Mouse (Mus musculus) hindlimb bud, embryonic 11.5 days (tissue): ENCODE measurements around the gene Kif5c.

Experiments
- DNase-seq: peaks from one replicate; pipeline ENCODE4 v3.0.0-alpha.2; 2012; ENCODE audit warnings: low read depth, low spot score; ENCODE audit errors: extremely low spot score

Gene Kif5c

GRCm38 (mm10) chr2:49618829-49619718 lies at the start of gene Kif5c:
Gene Kif5c, plus strand, starts transcription at chr2:49619298.
- peak; percentile 49 for DNase-seq

- DNase-seq = no peak
Observed at GRCm38 (mm10) chr2:49569862-49570777, 49.0 kb upstream of the Kif5c start.

- no peak for DNase-seq
Observed at GRCm38 (mm10) chr2:49570778-49571101, 48.4 kb upstream of the Kif5c start.

- DNase-seq = no peak
Observed at GRCm38 (mm10) chr2:49571159-49571920, 47.8 kb upstream of the Kif5c start.

- no peak for DNase-seq
Observed at GRCm38 (mm10) chr2:49572111-49572642, 46.9 kb upstream of the Kif5c start.

- no peak for DNase-seq
Observed at GRCm38 (mm10) chr2:49572684-49573083, 46.4 kb upstream of the Kif5c start.

GRCm38 (mm10) chr2:49573282-49573681 lies 45.8 kb upstream of the Kif5c start:
- DNase-seq = no peak

GRCm38 (mm10) chr2:49580585-49580984 lies 38.5 kb upstream of the Kif5c start:
- DNase-seq = no peak

- DNase-seq = no peak
Observed at GRCm38 (mm10) chr2:49582546-49582945, 36.6 kb upstream of the Kif5c start.

GRCm38 (mm10) chr2:49583311-49583710 lies 35.8 kb upstream of the Kif5c start:
- DNase-seq = no peak

GRCm38 (mm10) chr2:49590450-49590849 lies 28.6 kb upstream of the Kif5c start:
- no peak for DNase-seq

- DNase-seq = no peak
Observed at GRCm38 (mm10) chr2:49592926-49593325, 26.2 kb upstream of the Kif5c start.

- DNase-seq = no peak
Observed at GRCm38 (mm10) chr2:49594886-49595285, 24.2 kb upstream of the Kif5c start.

- DNase-seq = no peak
Observed at GRCm38 (mm10) chr2:49596318-49596717, 22.8 kb upstream of the Kif5c start.

- DNase-seq = no peak
Observed at GRCm38 (mm10) chr2:49600021-49600681, 18.9 kb upstream of the Kif5c start.

- DNase-seq = no peak
Observed at GRCm38 (mm10) chr2:49602791-49603349, 16.2 kb upstream of the Kif5c start.

- DNase-seq = no peak
Observed at GRCm38 (mm10) chr2:49609611-49610010, 9.5 kb upstream of the Kif5c start.

GRCm38 (mm10) chr2:49616765-49617164 lies 2.3 kb upstream of the Kif5c start:
- DNase-seq = no peak

GRCm38 (mm10) chr2:49619719-49620522 lies 823 bp downstream of the Kif5c start:
- no peak for DNase-seq
